Mouse (Mus musculus): Measurements from ENCODE around the gene Ctnnbip1.

DNA sequence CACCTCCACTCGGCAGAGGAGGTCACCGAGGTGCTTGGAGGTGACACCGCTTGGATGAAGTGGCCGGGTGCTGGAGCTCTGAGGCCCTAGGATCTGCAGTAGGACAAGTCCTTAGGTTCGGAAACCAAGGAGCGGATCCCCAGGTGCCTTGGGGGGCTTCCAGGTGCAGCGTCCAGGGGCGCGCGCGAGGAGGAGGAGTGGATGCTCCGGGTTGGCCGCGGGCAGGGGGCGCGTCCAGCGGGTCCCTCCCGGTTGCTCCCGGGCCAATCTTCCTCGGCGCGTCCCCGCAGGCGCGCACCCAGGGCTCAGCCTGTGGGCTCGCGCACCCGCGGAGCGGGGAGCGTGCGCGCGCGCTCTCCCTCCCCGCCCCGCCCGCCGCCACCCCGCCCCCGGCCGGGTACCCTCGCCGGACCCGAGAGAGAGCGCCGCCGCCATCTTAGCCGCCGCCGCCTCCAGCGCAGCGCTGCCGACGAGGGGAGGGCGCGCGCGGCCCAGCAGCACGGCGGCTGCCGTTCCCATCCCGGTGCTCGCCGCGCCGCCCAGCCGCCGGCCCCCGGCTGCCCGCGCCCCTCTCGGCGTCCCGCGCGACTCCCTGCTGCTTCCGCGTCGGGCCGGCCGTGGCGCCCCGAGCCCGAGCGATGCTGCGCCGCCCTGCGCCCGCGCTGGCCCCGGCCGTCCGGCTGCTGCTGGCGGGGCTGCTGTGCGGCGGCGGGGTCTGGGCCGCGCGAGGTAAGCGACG lies 68.2 kb downstream of the Ctnnbip1 start, which contains the start of gene Clstn1:
- TF ChIP-seq POLR2A (IDR thresholded peaks at IDR 0.05; ENCODE audit: low read depth, low read length) (peak; percentile 53; the same call in 1 of the 2 replicates), CTCF (IDR thresholded peaks at IDR 0.05; ENCODE audit: borderline replicate concordance, insufficient read depth, low read length) (no peak)

Data from embryonic fibroblast, embryonic 13.5 days (primary cell).